Mouse (Mus musculus): ENCODE measurements around the gene 4930435E12Rik.

Gene 4930435E12Rik

GRCm38 (mm10) chr16:38771145-38771544, 57.4 kb downstream of the 4930435E12Rik start:
- no peak for DNase-seq (ENCODE audit: inconsistent age in 2 of 2, low spot score in 1 of 2)

- DNase-seq (ENCODE audit: inconsistent age in 2 of 2, low spot score in 1 of 2): no peak
Measured at GRCm38 (mm10) chr16:38769529-38769928, 59.0 kb downstream of the 4930435E12Rik start.

- DNase-seq (ENCODE audit: inconsistent age in 2 of 2, low spot score in 1 of 2): no peak
Measured at GRCm38 (mm10) chr16:38768386-38768785, 60.2 kb downstream of the 4930435E12Rik start.

GRCm38 (mm10) chr16:38767761-38768160, 60.8 kb downstream of the 4930435E12Rik start:
- DNase-seq (ENCODE audit: inconsistent age in 2 of 2, low spot score in 1 of 2): no peak

GRCm38 (mm10) chr16:38766671-38767070, 61.9 kb downstream of the 4930435E12Rik start:
- no peak for DNase-seq (ENCODE audit: inconsistent age in 2 of 2, low spot score in 1 of 2)

- peak in 1 of 2 experiments; percentile 28 for DNase-seq (ENCODE audit: inconsistent age in 2 of 2, low spot score in 1 of 2)
Measured at GRCm38 (mm10) chr16:38763508-38763907, 65.0 kb downstream of the 4930435E12Rik start.

- no peak for DNase-seq (ENCODE audit: inconsistent age in 2 of 2, low spot score in 1 of 2)
Measured at GRCm38 (mm10) chr16:38762401-38762800, 66.1 kb downstream of the 4930435E12Rik start.
